Mouse (Mus musculus): ENCODE results near the gene Vamp5. TPM values are rescaled to one million over a fixed set of nuclear protein-coding genes. Genes with fewer than 3 reads are reported as not detected.

The Vamp5 gene
- total and polyA plus RNA-seq, 3 experiments = 49.3 to 99.6 (median 58.3) TPM

- Histone ChIP-seq H3K9ac (ENCODE audit: low read depth, low read length) (no peak overlapping the region), H3K4me3 (no peak overlapping the region), H3K27me3 (ENCODE audit: control insufficient read depth, insufficient read depth, low read length) (no peaks in the 10 kb centered on the region), H3K27ac (no peak overlapping the region), H3K4me1 (ENCODE audit: control insufficient read depth, insufficient read depth, low read length) (peaks cover 3% of the 10 kb centered on the region), H3K79me2 (replicated peaks; ENCODE audit: control insufficient read depth, insufficient read depth, low read length) (no peaks in the 10 kb centered on the region), H3K36me3 (ENCODE audit: control insufficient read depth, insufficient read depth, low read length) (no peaks in the 10 kb centered on the region)
- TF ChIP-seq CTCF (IDR thresholded peaks at IDR 0.05) (no peak), EP300 (IDR thresholded peaks at IDR 0.05; ENCODE audit: insufficient read depth, low read depth, low read length) (no peak), POLR2A (IDR thresholded peaks at IDR 0.05; ENCODE audit: insufficient read depth, low read depth, low read length) (no peak)
- no peak for DNase-seq
- intact Hi-C loops (cut with DNase I) = no loop called here
- WGBS = 73% methylated on average over 1 of the region's 1 CpGs
These were observed 39.5 kb upstream of the Vamp5 start for GRCm38 (mm10) chr6:72419806-72420205.

GRCm38 (mm10) chr6:72418279-72418678, 38.0 kb upstream of the Vamp5 start:
- H3K4me3 ChIP-seq = no peak overlapping the region
- no peak overlapping the region for H3K27ac ChIP-seq
- no peak overlapping the region for H3K9ac ChIP-seq (ENCODE audit: low read depth, low read length)
- intact Hi-C loops (cut with DNase I) = no loop called here
- no peaks in the 10 kb centered on the region for H3K79me2 ChIP-seq (replicated peaks; ENCODE audit: control insufficient read depth, insufficient read depth, low read length)
- peaks cover 3% of the 10 kb centered on the region for H3K4me1 ChIP-seq (ENCODE audit: control insufficient read depth, insufficient read depth, low read length)
- no peaks in the 10 kb centered on the region for H3K36me3 ChIP-seq (ENCODE audit: control insufficient read depth, insufficient read depth, low read length)
- TF ChIP-seq POLR2A (IDR thresholded peaks at IDR 0.05; ENCODE audit: insufficient read depth, low read depth, low read length) (no peak), EP300 (IDR thresholded peaks at IDR 0.05; ENCODE audit: insufficient read depth, low read depth, low read length) (no peak), CTCF (IDR thresholded peaks at IDR 0.05) (no peak)
- H3K27me3 ChIP-seq (ENCODE audit: control insufficient read depth, insufficient read depth, low read length) = no peaks in the 10 kb centered on the region
- DNase-seq = no peak
- WGBS = 74% methylated on average over 4 of the region's 4 CpGs

GRCm38 (mm10) chr6:72415964-72416772, 35.9 kb upstream of the Vamp5 start:
- WGBS = 72% methylated on average over 7 of the region's 7 CpGs
- H3K9ac ChIP-seq (ENCODE audit: low read depth, low read length) = no peak overlapping the region
- no peak overlapping the region for H3K27ac ChIP-seq

GRCm38 (mm10) chr6:72415181-72415580, 34.9 kb upstream of the Vamp5 start:
- H3K9ac ChIP-seq (ENCODE audit: low read depth, low read length) = no peak overlapping the region
- H3K4me3 ChIP-seq = peak overlapping the region; percentile 75; the same call in 1 of the 2 replicates
- H3K4me1 ChIP-seq (ENCODE audit: control insufficient read depth, insufficient read depth, low read length) = peaks cover 3% of the 10 kb centered on the region
- TF ChIP-seq POLR2A (IDR thresholded peaks at IDR 0.05; ENCODE audit: insufficient read depth, low read depth, low read length) (no peak), CTCF (IDR thresholded peaks at IDR 0.05) (no peak), EP300 (IDR thresholded peaks at IDR 0.05; ENCODE audit: insufficient read depth, low read depth, low read length) (no peak)
- WGBS = 85% methylated on average over 5 of the region's 5 CpGs
- intact Hi-C loops (cut with DNase I) = loop anchor here (2.0 kb wide), 1 partner anchor 26 kb away; no protein-coding TSS in a partner anchor
- H3K27me3 ChIP-seq (ENCODE audit: control insufficient read depth, insufficient read depth, low read length) = no peaks in the 10 kb centered on the region
- no peaks in the 10 kb centered on the region for H3K79me2 ChIP-seq (replicated peaks; ENCODE audit: control insufficient read depth, insufficient read depth, low read length)
- no peak overlapping the region for H3K27ac ChIP-seq
- no peak for DNase-seq
- H3K36me3 ChIP-seq (ENCODE audit: control insufficient read depth, insufficient read depth, low read length) = no peaks in the 10 kb centered on the region

More at GRCm38 (mm10) chr6:72415964-72416772, 35.9 kb upstream of the Vamp5 start:
- no peak for TF ChIP-seq POLR2A (IDR thresholded peaks at IDR 0.05; ENCODE audit: insufficient read depth, low read depth, low read length)
- TF ChIP-seq CTCF (IDR thresholded peaks at IDR 0.05) = no peak
- no peak for TF ChIP-seq EP300 (IDR thresholded peaks at IDR 0.05; ENCODE audit: insufficient read depth, low read depth, low read length)
- intact Hi-C loops (cut with DNase I) = loop anchor here (2.0 kb wide), 1 partner anchor 25 kb away; no protein-coding TSS in a partner anchor
- H3K79me2 ChIP-seq (replicated peaks; ENCODE audit: control insufficient read depth, insufficient read depth, low read length) = no peaks in the 10 kb centered on the region
- DNase-seq = no peak
- no peaks in the 10 kb centered on the region for H3K27me3 ChIP-seq (ENCODE audit: control insufficient read depth, insufficient read depth, low read length)
- H3K4me1 ChIP-seq (ENCODE audit: control insufficient read depth, insufficient read depth, low read length) = peaks cover 3% of the 10 kb centered on the region
- no peaks in the 10 kb centered on the region for H3K36me3 ChIP-seq (ENCODE audit: control insufficient read depth, insufficient read depth, low read length)
- no peak overlapping the region for H3K4me3 ChIP-seq

GRCm38 (mm10) chr6:72414076-72414756, 33.9 kb upstream of the Vamp5 start, which contains the start of gene Ggcx:
Gene Ggcx, plus strand, starts transcription at chr6:72414308.
- TF ChIP-seq POLR2A (IDR thresholded peaks at IDR 0.05; ENCODE audit: insufficient read depth, low read depth, low read length) = peak; percentile 92
- 0 out of 2 replicates have a peak, but pooled peaks have one; percentile 11 for TF ChIP-seq EP300 (IDR thresholded peaks at IDR 0.05; ENCODE audit: insufficient read depth, low read depth, low read length)
- no peak for TF ChIP-seq CTCF (IDR thresholded peaks at IDR 0.05)
- Histone ChIP-seq H3K4me3 (peak within 1 kb of the TSS; percentile 75), H3K27me3 (ENCODE audit: control insufficient read depth, insufficient read depth, low read length) (no peaks in the 10 kb centered on the region), H3K27ac (peak within 1 kb of the TSS; percentile 83), H3K4me1 (ENCODE audit: control insufficient read depth, insufficient read depth, low read length) (peaks cover 3% of the 10 kb centered on the region), H3K9ac (ENCODE audit: low read depth, low read length) (peak within 1 kb of the TSS; percentile 98), H3K79me2 (replicated peaks; ENCODE audit: control insufficient read depth, insufficient read depth, low read length) (no peaks in the 10 kb centered on the region), H3K36me3 (ENCODE audit: control insufficient read depth, insufficient read depth, low read length) (no peaks in the 10 kb centered on the region)
- intact Hi-C loops (cut with DNase I) = loop anchor here (2.0 kb wide), 1 partner anchor 27 kb away; no protein-coding TSS in a partner anchor
- DNase-seq = peak; percentile 96 to 97
- under 1% methylated on average over 33 of the region's 33 CpGs for WGBS

Measured in heart, adult 2 months (tissue).